Mouse (Mus musculus) right cerebral cortex, postnatal 36 days (tissue): Measurements from ENCODE around the gene Prdx2.
A peak's percentile ranks its signal among the peaks of the same experiment; 100 is the strongest.

Experiments used
- DNase-seq, 2 experiments: peaks; one replicate each; pipeline ENCODE4 v3.0.0; 2022; ENCODE audit warnings: low spot score in 2 of 2, mixed read lengths in 1 of 2

Gene Prdx2

GRCm38 (mm10) chr8:84947241-84947545, 22.2 kb upstream of the Prdx2 start:
- no peak for DNase-seq

- no peak for DNase-seq
Measured at GRCm38 (mm10) chr8:84949753-84950152, 19.6 kb upstream of the Prdx2 start.

GRCm38 (mm10) chr8:84952612-84953255, 16.7 kb upstream of the Prdx2 start:
- no peak for DNase-seq

GRCm38 (mm10) chr8:84956768-84957167, 12.6 kb upstream of the Prdx2 start:
- peak in 1 of 2 experiments; percentile 58 for DNase-seq

GRCm38 (mm10) chr8:84959811-84960210, 9.6 kb upstream of the Prdx2 start:
- no peak for DNase-seq

- DNase-seq: no peak
Measured at GRCm38 (mm10) chr8:84963952-84964351, 5.4 kb upstream of the Prdx2 start.

GRCm38 (mm10) chr8:84965731-84966291, 3.6 kb upstream of the Prdx2 start:
- DNase-seq: peak; percentile 95 to 96

GRCm38 (mm10) chr8:84966603-84967002, 2.8 kb upstream of the Prdx2 start:
- no peak for DNase-seq

- no peak for DNase-seq
Measured at GRCm38 (mm10) chr8:84967532-84968304, 1.7 kb upstream of the Prdx2 start.

GRCm38 (mm10) chr8:84968650-84969049, 737 bp upstream of the Prdx2 start:
- no peak for DNase-seq

GRCm38 (mm10) chr8:84970135-84970790, 876 bp downstream of the Prdx2 start:
- no peak for DNase-seq

- no peak for DNase-seq
Measured at GRCm38 (mm10) chr8:84970913-84971312, 1.5 kb downstream of the Prdx2 start.

- DNase-seq: no peak
Measured at GRCm38 (mm10) chr8:84973079-84973478, 3.7 kb downstream of the Prdx2 start.

- no peak for DNase-seq
Measured at GRCm38 (mm10) chr8:84973803-84974542, 4.6 kb downstream of the Prdx2 start.

GRCm38 (mm10) chr8:84974543-84975142, 5.3 kb downstream of the Prdx2 start:
- DNase-seq: no peak

- DNase-seq: no peak
Measured at GRCm38 (mm10) chr8:84975434-84975833, 6.0 kb downstream of the Prdx2 start.

- peak; percentile 92 to 94 for DNase-seq
Measured at GRCm38 (mm10) chr8:84976031-84976762, 6.8 kb downstream of the Prdx2 start.

GRCm38 (mm10) chr8:84976763-84977434, 7.5 kb downstream of the Prdx2 start:
- no peak for DNase-seq

GRCm38 (mm10) chr8:84977435-84978247, 8.3 kb downstream of the Prdx2 start:
- DNase-seq: peak; percentile 60 to 64
